Mouse (Mus musculus) ES-Bruce4 (cell line): ENCODE results near the gene Cep70. TPM values are rescaled to one million over a fixed set of nuclear protein-coding genes. Genes with fewer than 3 reads are reported as not detected.

ENCODE experiments used
- H3K27ac ChIP-seq: 2 replicates; pipeline ENCODE4 v1.5.1; 2012; ENCODE audit warnings: low read length, inconsistent platforms; ENCODE audit not compliant: insufficient read depth
- H3K27me3 ChIP-seq: 2 replicates; pipeline ENCODE4 v1.6.1; 2012; ENCODE audit warnings: mild to moderate bottlenecking, low read length, inconsistent platforms; ENCODE audit not compliant: control insufficient read depth, poor library complexity, insufficient read depth, severe bottlenecking
- H3K36me3 ChIP-seq: 2 replicates; pipeline ENCODE4 v1.6.1; 2012; ENCODE audit warnings: inconsistent platforms, mild to moderate bottlenecking, low read length, moderate library complexity; ENCODE audit not compliant: control insufficient read depth, poor library complexity, insufficient read depth, severe bottlenecking
- H3K4me1 ChIP-seq: one replicate; pipeline ENCODE4 v1.8.1; 2011; ENCODE audit warnings: low read length; ENCODE audit not compliant: control insufficient read depth, insufficient read depth
- H3K4me3 ChIP-seq: 2 replicates; pipeline ENCODE4 v1.5.1; 2011; ENCODE audit warnings: low read depth, mild to moderate bottlenecking, low read length
- H3K9ac ChIP-seq: 2 replicates; pipeline ENCODE4 v1.6.1; 2012; ENCODE audit warnings: low read depth, mild to moderate bottlenecking, inconsistent platforms; ENCODE audit not compliant: poor library complexity, severe bottlenecking
- H3K9me3 ChIP-seq: replicated peaks from 2 replicates; pipeline ENCODE4 v1.6.1; 2012; ENCODE audit warnings: mild to moderate bottlenecking, low read length, inconsistent platforms; ENCODE audit not compliant: control insufficient read depth, poor library complexity, insufficient read depth, severe bottlenecking
- CTCF ChIP-seq: IDR thresholded peaks from one replicate; pipeline ENCODE4 v1.8.1; 2011; ENCODE audit warnings: low read depth, low read length
- EP300 ChIP-seq: IDR thresholded peaks from 2 replicates; pipeline ENCODE4 v1.6.1; 2011; ENCODE audit warnings: low read depth, low read length; ENCODE audit not compliant: insufficient read depth
- POLR2A ChIP-seq: IDR thresholded peaks from one replicate; pipeline ENCODE4 v1.8.1; 2011; ENCODE audit warnings: low read length; ENCODE audit not compliant: insufficient read depth
- polyA plus RNA-seq: library from polyadenylated mRNA; stranded (reverse); fragments of >200 nt; gene quantifications from 2 replicates; pipeline ENCODE4 v1.2.4, GENCODE M21; 2011; ENCODE audit warnings: low read depth; ENCODE audit not compliant: missing spikeins, insufficient read depth, insufficient read length

Cep70 gene
- polyA plus RNA-seq, 1 experiment = 51.7 TPM

DNA sequence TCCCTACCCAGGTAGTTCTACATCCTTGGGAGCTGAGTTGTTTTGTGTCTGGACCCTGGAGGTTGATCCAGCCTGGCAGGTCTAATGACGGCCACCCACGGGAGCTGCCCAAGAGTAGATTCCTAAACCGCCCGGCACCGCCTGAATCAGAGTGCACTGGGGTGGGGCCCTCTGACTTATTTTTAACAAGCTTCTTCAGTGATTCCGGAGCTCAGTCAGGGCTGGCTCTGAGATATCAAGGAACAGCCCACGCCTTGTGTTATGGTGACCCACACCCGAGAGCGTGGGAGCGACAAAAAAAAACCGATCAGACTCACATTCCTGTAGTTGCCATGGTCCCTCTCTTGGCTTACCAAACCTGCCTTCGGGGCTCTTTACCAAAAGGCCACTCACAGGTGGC is 97.0 kb downstream of the Cep70 start:
- no peaks in the 10 kb centered on the region for H3K4me1 ChIP-seq

GRCm38 (mm10) chr9:99341600-99341999 is 98.4 kb downstream of the Cep70 start:
- H3K4me3 ChIP-seq = no peak overlapping the region
- no peaks in the 10 kb centered on the region for H3K27me3 ChIP-seq
- H3K9ac ChIP-seq = no peak overlapping the region
- no peak for TF ChIP-seq POLR2A
- TF ChIP-seq EP300 = no peak
- no peak for TF ChIP-seq CTCF
- H3K27ac ChIP-seq = no peak overlapping the region
- no peaks in the 10 kb centered on the region for H3K36me3 ChIP-seq
- H3K4me1 ChIP-seq = no peaks in the 10 kb centered on the region
- H3K9me3 ChIP-seq = no peaks in the 10 kb centered on the region

More for the DNA sequence above, 97.0 kb downstream of the Cep70 start:
- Histone ChIP-seq H3K9ac (no peak overlapping the region), H3K27ac (no peak overlapping the region), H3K27me3 (no peaks in the 10 kb centered on the region), H3K4me3 (no peak overlapping the region), H3K36me3 (no peaks in the 10 kb centered on the region), H3K9me3 (no peaks in the 10 kb centered on the region)
- no peak for TF ChIP-seq POLR2A
- no peak for TF ChIP-seq CTCF
- no peak for TF ChIP-seq EP300

DNA sequence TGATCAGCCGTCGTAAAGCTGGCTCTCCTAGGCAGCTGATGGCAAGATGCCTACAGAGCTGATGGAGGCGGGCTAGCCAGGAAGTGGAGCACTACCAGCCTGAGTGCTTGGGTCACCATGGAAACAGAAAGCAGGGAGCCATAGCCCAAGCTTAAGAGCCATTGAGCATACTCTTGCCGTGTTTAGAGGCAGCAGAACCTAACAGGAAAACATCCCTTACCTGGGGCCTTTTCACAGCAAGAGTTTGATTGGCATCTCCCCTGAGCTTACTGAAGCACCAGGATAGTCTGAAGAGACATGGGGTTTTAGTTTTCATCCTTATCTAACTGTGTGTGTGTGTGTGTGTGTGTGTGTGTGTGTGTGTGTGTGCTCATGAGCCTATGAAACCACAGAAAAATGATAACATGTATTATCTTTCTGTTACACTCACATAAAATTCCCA is 102.2 kb downstream of the Cep70 start:
- no peak overlapping the region for H3K27ac ChIP-seq
- TF ChIP-seq EP300 (no peak), CTCF (no peak), POLR2A (no peak)
- no peak overlapping the region for H3K4me3 ChIP-seq
- H3K9me3 ChIP-seq = no peaks in the 10 kb centered on the region
- no peaks in the 10 kb centered on the region for H3K4me1 ChIP-seq
- H3K9ac ChIP-seq = no peak overlapping the region
- H3K27me3 ChIP-seq = no peaks in the 10 kb centered on the region
- no peaks in the 10 kb centered on the region for H3K36me3 ChIP-seq

Other genes starting within 250 kb of the Cep70 start
- gene Gm1123, start 207.7 kb upstream of the Cep70 start, polyA plus RNA-seq = not detected in 2 replicates
- 53.8 and 55.5 TPM in 2 replicates for gene Pik3cb, start 102.7 kb upstream of the Cep70 start, polyA plus RNA-seq
- not detected in 2 replicates for gene Faiml, start 6.1 kb upstream of the Cep70 start, polyA plus RNA-seq
- gene Esyt3, start 115.2 kb downstream of the Cep70 start, polyA plus RNA-seq = 4.9 and 5.8 TPM in 2 replicates
- gene Mras, start 194.0 kb downstream of the Cep70 start, polyA plus RNA-seq = 6.0 and 7.9 TPM in 2 replicates
- not detected in 2 replicates for gene Nme9, start 208.1 kb downstream of the Cep70 start, polyA plus RNA-seq